Mouse (Mus musculus): ENCODE data around the gene Barx1.

The Barx1 gene

GRCm38 (mm10) chr13:48662431-48663143 lies at the start of gene Barx1:
Gene Barx1 (plus strand): TSS chr13:48662998.
- DNase-seq (ENCODE audit: low spot score) = no peak

- DNase-seq (ENCODE audit: low spot score) = no peak
These were observed 48.3 kb upstream of the Barx1 start for GRCm38 (mm10) chr13:48614525-48614924.

DNA sequence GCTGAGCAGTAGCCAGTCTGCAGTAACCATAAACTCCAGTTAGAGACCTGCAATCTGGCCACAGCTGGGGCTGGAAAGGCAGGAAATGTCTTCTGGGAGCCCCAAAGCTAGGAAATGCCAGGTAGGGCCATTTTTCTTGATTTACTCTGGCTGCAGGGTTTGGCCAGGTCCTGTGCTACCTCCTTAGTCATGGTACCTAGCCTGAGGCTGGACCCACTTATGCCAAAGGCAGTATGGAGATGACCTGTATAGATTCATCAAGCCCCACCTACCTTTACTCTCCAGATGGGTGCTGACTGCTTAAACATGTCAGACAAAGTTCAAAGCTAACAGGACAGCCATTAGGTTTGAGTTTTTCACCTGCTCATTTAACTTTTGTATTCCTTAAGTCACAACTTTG lies 45.0 kb upstream of the Barx1 start:
- DNase-seq (ENCODE audit: low spot score) = no peak

- DNase-seq (ENCODE audit: low spot score) = no peak
These were observed 43.9 kb upstream of the Barx1 start for GRCm38 (mm10) chr13:48618890-48619289.

- DNase-seq (ENCODE audit: low spot score) = no peak
These were observed 37.8 kb upstream of the Barx1 start for GRCm38 (mm10) chr13:48624968-48625398.

- peak; percentile 99 for DNase-seq (ENCODE audit: low spot score)
These were observed 37.2 kb upstream of the Barx1 start, which contains the start of gene Ptpdc1 for GRCm38 (mm10) chr13:48625433-48626184. Gene Ptpdc1 (minus strand): TSS chr13:48625664.

DNA sequence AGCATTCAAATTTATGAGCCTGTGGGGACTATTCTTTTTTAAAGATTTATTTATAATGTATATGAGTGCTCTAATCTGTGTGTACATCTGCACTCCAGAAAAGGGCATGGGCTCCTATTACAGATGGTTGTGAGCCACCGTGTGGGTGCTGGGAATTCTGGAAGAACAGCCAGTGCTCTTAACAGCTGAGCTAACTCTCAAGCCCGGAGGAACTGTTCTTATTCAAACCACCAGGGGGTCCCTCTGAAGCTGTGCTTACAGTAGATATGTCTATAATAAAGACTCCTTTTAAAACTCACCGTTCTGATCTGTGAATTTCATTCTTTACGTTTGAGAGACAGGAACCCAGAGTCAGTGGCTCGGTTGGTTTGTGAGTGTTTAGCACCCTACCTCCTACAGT lies 31.1 kb upstream of the Barx1 start:
- DNase-seq (ENCODE audit: low spot score) = no peak

GRCm38 (mm10) chr13:48637706-48638105 lies 25.1 kb upstream of the Barx1 start:
- no peak for DNase-seq (ENCODE audit: low spot score)

GRCm38 (mm10) chr13:48639570-48639969 lies 23.2 kb upstream of the Barx1 start:
- DNase-seq (ENCODE audit: low spot score) = peak; percentile 72

DNA sequence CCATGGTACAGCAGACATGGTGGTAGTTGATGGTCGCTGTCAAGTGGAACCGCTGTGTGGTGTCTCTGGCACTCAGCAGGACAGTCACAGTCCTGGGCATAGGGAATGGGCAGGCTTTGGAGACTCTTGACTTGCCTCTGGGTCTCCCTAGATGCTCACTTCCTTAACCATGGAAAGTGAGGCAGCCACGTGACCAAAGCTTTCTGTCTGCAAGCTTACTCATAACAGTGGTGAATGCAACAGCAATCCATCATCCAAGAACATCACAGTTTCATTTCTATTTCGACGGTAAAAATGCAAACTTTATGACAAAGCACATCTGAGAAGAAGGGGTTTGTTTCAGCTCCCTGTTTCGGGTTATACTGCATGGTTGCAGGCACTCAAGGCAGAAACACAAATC lies 19.7 kb upstream of the Barx1 start:
- DNase-seq (ENCODE audit: low spot score) = no peak

GRCm38 (mm10) chr13:48643991-48644390 lies 18.8 kb upstream of the Barx1 start:
- no peak for DNase-seq (ENCODE audit: low spot score)

- no peak for DNase-seq (ENCODE audit: low spot score)
These were observed 16.1 kb upstream of the Barx1 start for GRCm38 (mm10) chr13:48646696-48647095.

DNA sequence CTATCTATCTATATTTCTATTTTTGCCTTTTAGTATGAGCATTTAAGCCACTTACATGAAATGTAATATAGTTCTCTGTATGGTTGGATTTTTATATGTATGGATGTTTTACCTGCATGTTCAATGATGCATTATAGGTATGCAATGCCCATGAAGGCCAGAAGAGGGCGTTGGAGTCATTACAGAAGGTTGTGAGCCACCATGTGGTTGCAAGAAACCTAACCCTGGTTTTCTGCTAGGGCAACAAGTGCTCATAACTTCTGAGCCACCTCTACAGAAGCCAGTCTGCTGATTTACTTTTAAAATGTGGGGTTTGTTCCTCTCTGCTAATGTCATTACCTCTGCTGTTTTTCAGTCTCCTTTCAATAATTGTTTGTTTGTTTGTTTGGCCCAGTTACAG lies 12.2 kb upstream of the Barx1 start:
- no peak for DNase-seq (ENCODE audit: low spot score)

- DNase-seq (ENCODE audit: low spot score) = no peak
These were observed 11.4 kb upstream of the Barx1 start for GRCm38 (mm10) chr13:48651132-48652065.

GRCm38 (mm10) chr13:48653788-48654770 lies 8.7 kb upstream of the Barx1 start:
- DNase-seq (ENCODE audit: low spot score) = peak; percentile 76

DNA sequence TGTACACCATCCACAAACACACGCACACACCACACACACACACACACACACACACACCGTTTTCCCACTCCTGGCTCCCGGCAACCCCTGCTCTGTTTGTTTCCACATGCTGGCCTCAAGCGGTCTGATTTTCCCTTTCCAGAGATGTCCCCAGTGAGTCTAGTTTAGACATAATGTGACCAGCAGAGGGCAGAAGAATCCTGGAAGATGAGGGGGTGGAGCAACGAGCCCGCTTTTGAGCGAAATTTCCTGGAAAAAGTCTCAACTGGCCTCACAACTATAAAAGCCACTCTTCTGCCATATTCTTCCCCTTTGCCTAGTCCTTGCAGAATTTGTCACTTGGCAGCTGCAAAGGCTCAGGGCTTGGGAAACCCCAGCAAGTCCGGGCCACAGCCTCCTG lies 7.2 kb upstream of the Barx1 start:
- DNase-seq (ENCODE audit: low spot score) = peak; percentile 65

- DNase-seq (ENCODE audit: low spot score) = no peak
These were observed 5.0 kb upstream of the Barx1 start for GRCm38 (mm10) chr13:48657791-48658190.

DNA sequence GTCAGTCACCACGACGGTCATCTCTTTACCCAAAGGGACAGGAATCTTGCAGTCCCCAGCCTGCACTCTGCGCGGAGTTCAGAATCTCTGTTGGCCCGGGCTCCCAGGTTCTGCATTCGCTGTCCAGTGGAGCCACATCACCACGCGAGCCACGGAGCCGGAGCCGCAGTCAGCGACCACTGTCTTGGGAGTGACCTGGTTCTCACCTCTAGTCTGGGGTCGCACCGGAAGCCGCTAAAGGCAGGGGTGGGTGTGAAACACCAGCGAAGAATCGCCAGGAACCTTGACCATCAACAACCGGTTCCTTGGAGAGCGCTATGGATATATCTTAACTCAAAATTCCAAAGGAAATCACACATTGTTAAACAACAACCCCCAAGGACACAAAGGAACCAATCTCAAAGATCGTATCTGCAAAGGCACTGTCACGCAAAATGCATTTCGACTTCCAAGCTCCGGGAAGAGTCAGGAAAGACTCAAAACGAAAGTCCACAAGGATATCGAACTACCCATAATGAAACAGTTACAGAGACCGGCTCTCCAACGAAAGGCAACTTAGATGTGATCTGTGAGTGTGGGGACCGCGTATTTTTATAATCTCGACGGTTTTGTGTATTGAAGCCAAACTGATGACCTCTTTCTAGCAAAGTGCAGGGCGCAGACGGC lies 4.1 kb upstream of the Barx1 start:
- no peak for DNase-seq (ENCODE audit: low spot score)

DNA sequence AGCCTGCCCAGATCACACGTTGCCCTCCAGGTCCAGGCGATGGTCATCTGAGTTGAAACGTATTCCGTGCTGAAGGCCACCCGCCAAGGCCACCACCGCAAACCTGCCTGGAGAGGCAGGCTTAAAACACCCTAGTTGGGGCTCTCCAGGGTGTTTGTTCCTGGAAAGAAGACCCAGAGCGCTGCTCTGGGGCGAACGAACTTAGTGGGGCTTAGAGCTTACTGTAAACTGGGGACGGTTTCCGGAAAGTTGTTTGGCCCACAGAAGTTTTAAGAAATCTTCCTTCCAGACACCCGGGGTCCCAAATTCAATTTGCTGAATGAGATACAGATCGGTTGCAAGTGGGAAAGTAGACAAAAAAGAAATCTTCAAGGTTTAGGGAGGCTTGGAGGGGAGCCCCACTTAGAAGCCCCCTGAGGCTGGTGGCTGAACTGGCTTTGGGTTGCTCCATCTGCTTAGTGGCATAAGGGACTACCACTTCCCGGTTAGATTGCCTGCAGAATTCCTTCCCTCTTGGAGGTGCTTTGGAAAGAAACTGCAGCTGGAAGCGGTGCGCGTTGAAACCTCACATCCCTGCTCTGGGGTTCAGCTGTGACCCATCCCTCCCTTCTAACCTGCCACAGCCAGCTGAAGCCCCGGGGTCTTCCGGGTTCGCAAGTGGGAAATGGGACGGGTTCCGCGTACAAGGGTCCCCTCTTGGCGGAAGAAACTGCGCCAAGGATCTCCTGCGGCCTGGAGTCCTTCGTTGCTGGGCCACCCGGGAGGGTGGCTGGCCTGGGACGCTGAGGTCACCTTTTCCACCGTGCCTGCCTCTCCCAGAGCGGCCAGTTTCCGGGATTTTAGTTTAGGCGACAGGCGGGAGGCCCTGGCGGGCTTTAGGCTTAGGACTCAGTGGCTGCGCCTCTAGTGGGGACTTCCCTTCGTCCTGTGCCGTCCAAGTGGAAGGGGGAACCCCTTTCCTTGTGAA lies 3.3 kb upstream of the Barx1 start:
- no peak for DNase-seq (ENCODE audit: low spot score)
